Mouse (Mus musculus) stomach, postnatal 0 days (tissue): Measurements from ENCODE around the gene Nlrp1b. TPM values are rescaled to one million over a fixed set of nuclear protein-coding genes. Genes with fewer than 3 reads are reported as not detected.

ENCODE experiments used
- ATAC-seq: fragments of 200-750 bp; cut with Nextera tagmentation; 2 replicates; pipeline ENCODE4 v1.8.0; 2017; ENCODE audit not compliant: low FRiP score, low TSS enrichment
- DNase-seq: peaks from one replicate; pipeline ENCODE4 v3.0.0-alpha.2; 2016; ENCODE audit warnings: low spot score
- H3K27ac ChIP-seq: fragments of 300-500 bp; sonication (generic); replicated peaks from 2 replicates; pipeline ENCODE4 v1.5.1; 2014; ENCODE audit warnings: mild to moderate bottlenecking, control low read depth
- H3K27me3 ChIP-seq: fragments of 300-500 bp; sonication (generic); 2 replicates; pipeline ENCODE4 v1.6.1; 2014; ENCODE audit warnings: low read length; ENCODE audit not compliant: control insufficient read depth, insufficient read depth
- H3K36me3 ChIP-seq: fragments of 300-500 bp; sonication (generic); 2 replicates; pipeline ENCODE4 v1.6.1; 2014; ENCODE audit warnings: low read length, mixed read lengths; ENCODE audit not compliant: control insufficient read depth, insufficient read depth
- H3K4me1 ChIP-seq: fragments of 300-500 bp; sonication (generic); replicated peaks from 2 replicates; pipeline ENCODE4 v1.6.1; 2014; ENCODE audit warnings: antibody characterized with exemption; ENCODE audit not compliant: control insufficient read depth, insufficient read depth
- H3K4me2 ChIP-seq: fragments of 300-500 bp; sonication (generic); replicated peaks from 2 replicates; pipeline ENCODE4 v1.6.1; 2014; ENCODE audit warnings: low read depth, mild to moderate bottlenecking, control low read depth, moderate library complexity
- H3K4me3 ChIP-seq: fragments of 300-500 bp; sonication (generic); 2 replicates; pipeline ENCODE4 v1.5.1; 2014; ENCODE audit warnings: low read depth, low read length, control low read depth
- H3K9ac ChIP-seq: fragments of 300-500 bp; sonication (generic); 2 replicates; pipeline ENCODE4 v1.6.1; 2014; ENCODE audit warnings: mild to moderate bottlenecking, low read length, control low read depth, mixed read lengths
- H3K9me3 ChIP-seq: fragments of 300-500 bp; sonication (generic); 2 replicates; pipeline ENCODE4 v1.6.1; 2016; ENCODE audit warnings: low read length; ENCODE audit not compliant: control insufficient read depth
- CTCF ChIP-seq: IDR thresholded peaks from 2 replicates; pipeline ENCODE4 v1.5.1; 2016; ENCODE audit warnings: antibody characterized with exemption, low read depth, mild to moderate bottlenecking, moderate library complexity
- EP300 ChIP-seq: optimal IDR thresholded peaks from 2 replicates; pipeline ENCODE3; 2016; ENCODE audit warnings: antibody characterized with exemption
- WGBS: fragments of 180-500 bp; shearing (Covaris S2); extraction: QIAGEN DNeasy Blood & Tissue Kit; methylation state at CpG from one replicate; pipeline ENCODE4 v1.1.7; 2014; 5-methylcytosine and 5-hydroxymethylcytosine counted together
- polyA plus RNA-seq: library from polyadenylated mRNA; unstranded; fragments of >200 nt; fragmentation: Nextera tagmentation; extraction: Ambion mirVana; gene quantifications from 2 replicates; pipeline ENCODE4 v1.2.1, GENCODE M21; 2015

Gene Nlrp1b
- polyA plus RNA-seq, 1 experiment from 2014 or later: 0.04 TPM

DNA sequence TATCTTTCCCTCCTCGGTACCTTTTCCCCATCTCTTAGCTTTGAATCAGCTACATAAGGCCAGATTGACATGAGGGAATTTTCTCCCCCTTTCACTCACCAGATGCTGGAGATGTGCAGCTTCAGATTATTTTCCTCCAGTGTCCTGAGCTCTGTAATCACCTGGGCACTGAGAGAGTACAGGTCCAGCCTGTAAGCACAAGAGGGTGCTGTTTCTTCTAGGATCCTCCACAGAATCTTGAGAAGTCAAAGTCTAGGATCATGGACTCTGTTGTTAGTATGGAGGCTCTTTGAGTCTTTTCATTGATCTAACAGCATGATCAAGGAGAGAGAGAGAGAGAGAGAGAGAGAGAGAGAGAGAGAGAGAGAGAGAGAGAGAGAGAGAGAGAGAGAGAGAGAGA, 60.9 kb downstream of the Nlrp1b start:
- ATAC-seq: no peak
- WGBS: 79% methylated on average over 1 of the region's 1 CpGs
- H3K4me3 ChIP-seq: no peak overlapping the region

DNA sequence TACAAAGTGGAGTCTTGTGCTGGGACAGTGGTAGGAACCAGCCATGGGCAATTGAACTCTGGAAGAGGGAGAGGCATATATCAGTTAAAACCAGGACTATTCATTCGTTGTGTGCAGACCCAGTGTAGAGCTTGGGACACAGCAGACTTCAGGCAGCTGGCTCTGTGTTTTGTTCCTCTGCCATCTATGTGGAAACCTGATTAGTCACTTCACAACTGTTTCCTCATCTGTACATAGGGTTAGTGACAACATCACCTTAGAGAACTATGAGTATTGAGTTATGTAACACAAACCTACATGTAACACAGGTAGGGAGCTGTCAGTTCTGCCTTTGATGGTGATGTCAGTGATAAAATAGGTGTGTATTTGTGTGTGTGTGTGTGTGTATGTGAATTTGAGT, 66.4 kb downstream of the Nlrp1b start:
- DNase-seq: no peak
- TF ChIP-seq EP300: no peak
- TF ChIP-seq CTCF: no peak
- no peaks in the 10 kb centered on the region for H3K9me3 ChIP-seq
- H3K4me2 ChIP-seq: no peak overlapping the region
- no peaks in the 10 kb centered on the region for H3K36me3 ChIP-seq
- 50% methylated on average over 1 of the region's 1 CpGs for WGBS
- H3K9ac ChIP-seq: no peak overlapping the region
- H3K27me3 ChIP-seq: no peaks in the 10 kb centered on the region
- no peaks in the 10 kb centered on the region for H3K4me1 ChIP-seq
- ATAC-seq: no peak
- H3K27ac ChIP-seq: no peak overlapping the region
- no peak overlapping the region for H3K4me3 ChIP-seq

More for the DNA sequence above, 60.9 kb downstream of the Nlrp1b start:
- no peak for DNase-seq
- Histone ChIP-seq H3K4me1 (no peaks in the 10 kb centered on the region), H3K4me2 (no peak overlapping the region), H3K36me3 (no peaks in the 10 kb centered on the region), H3K27ac (no peak overlapping the region), H3K27me3 (no peaks in the 10 kb centered on the region), H3K9me3 (no peaks in the 10 kb centered on the region), H3K9ac (no peak overlapping the region)
- TF ChIP-seq EP300 (no peak), CTCF (peak; percentile 52)

DNA sequence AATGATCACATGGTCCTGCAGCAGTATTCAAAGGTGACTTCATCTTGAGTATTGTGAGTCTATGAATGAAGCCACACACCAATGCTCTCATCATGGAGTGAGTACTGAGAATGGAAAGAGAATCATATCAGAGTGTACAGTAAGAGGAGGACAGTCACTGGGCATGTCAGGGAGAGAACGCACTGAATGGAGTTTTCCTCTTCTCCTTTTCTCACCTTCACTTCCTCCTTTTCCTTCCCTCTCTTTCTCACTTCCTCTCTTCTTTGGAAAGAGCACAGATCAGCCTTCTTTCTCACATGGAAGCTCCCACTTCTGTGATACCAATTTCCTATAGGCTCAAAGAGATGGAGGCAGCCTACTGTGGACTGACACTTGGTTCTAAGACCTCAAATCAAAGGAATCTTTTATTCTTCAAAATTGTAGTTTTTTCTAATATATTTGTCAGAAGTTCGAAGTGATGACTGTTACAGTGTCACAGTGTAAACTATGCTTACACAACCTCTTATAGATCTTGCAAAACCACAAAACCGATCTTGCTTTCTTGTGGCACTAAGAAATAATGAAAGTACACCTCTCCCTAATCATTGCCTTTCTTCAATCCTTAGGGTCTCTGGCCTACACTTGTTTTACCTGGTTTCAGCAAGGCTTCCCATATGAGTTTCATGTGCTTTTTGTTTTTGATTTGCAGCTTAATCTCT, 70.9 kb downstream of the Nlrp1b start:
- no peak overlapping the region for H3K4me2 ChIP-seq
- 68% methylated on average over 3 of the region's 3 CpGs for WGBS
- H3K27ac ChIP-seq: no peak overlapping the region
- DNase-seq (no peak), ATAC-seq (no peak)
- H3K9me3 ChIP-seq: no peaks in the 10 kb centered on the region
- H3K36me3 ChIP-seq: no peaks in the 10 kb centered on the region
- no peaks in the 10 kb centered on the region for H3K27me3 ChIP-seq
- no peak for TF ChIP-seq CTCF
- no peak for TF ChIP-seq EP300
- H3K9ac ChIP-seq: no peak overlapping the region
- no peak overlapping the region for H3K4me3 ChIP-seq
- H3K4me1 ChIP-seq: no peaks in the 10 kb centered on the region

DNA sequence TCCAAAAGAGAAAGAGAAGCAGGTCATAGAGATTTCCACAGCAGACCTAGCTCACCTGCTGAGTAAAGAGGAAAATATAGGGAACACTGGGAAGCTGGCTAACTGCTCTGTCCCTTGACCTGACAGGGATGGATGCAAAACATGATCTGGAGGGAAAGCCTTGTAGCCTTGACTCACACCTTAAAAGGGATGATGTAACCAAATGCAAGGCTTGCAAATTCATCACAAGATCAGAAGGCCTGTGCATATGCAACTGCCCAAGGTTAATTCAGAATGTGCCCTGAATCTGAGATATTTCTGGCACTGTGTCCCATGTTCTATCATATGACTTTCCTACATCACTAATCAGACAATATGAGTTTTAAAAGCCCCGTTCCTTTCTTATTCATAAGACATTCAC, 75.3 kb downstream of the Nlrp1b start:
- no peak overlapping the region for H3K4me3 ChIP-seq
- no peak for TF ChIP-seq CTCF
- no peak for TF ChIP-seq EP300
- H3K27ac ChIP-seq: no peak overlapping the region
- H3K4me2 ChIP-seq: no peak overlapping the region
- no peaks in the 10 kb centered on the region for H3K36me3 ChIP-seq
- no peaks in the 10 kb centered on the region for H3K9me3 ChIP-seq
- ATAC-seq: no peak
- H3K9ac ChIP-seq: no peak overlapping the region
- H3K27me3 ChIP-seq: no peaks in the 10 kb centered on the region
- no peak for DNase-seq
- no peaks in the 10 kb centered on the region for H3K4me1 ChIP-seq
- WGBS: 77% methylated on average over 1 of the region's 1 CpGs

DNA sequence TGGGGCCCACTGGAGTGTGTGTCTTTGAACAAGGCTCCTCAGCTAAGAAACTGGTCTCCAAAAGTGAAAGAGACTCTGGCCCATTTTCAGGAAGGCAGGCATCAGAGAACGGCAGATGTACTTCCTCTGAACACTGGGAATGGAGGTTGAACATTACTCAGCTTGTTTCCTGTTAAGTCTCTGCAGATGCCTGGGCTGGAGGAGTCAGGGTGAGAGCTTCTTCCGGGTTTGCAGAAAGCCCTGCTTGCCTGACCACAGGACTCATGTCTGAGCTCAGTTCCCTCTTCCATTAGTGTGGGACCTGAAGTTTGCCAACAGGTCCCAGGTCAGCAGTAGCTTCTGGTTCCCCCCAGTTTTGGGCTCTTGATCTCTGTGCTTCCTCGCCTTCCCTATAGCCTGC, 85.9 kb downstream of the Nlrp1b start, which contains the start of gene Nlrp1a:
Nlrp1a (minus strand) TSS at position 44 of the 400 bp plus-strand sequence.
- DNase-seq: no peak
- 61% methylated on average over 3 of the region's 3 CpGs for WGBS
- no peaks in the 10 kb centered on the region for H3K36me3 ChIP-seq

DNA sequence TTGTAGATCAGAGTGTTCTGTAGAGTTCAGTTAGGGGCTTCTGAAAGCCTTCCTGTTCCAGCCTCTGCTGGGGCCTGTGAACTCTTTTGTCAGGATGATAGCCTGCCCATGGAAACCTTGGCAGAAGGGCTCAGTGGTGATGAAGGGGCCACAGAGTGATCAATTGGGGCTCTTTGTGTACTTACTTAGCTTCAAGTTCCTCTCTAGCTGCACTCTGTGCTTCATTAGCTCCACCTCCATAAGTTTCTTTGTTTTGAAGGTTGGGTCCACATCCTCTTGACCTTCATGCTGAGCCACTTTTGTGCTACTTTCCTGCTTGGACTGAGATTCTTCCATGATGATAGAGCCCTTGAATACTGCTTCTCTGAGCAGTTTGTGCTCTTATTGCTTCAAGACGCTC, 88.5 kb downstream of the Nlrp1b start:
- H3K27me3 ChIP-seq: no peaks in the 10 kb centered on the region
- no peaks in the 10 kb centered on the region for H3K9me3 ChIP-seq
- no peak overlapping the region for H3K4me3 ChIP-seq
- H3K4me1 ChIP-seq: no peaks in the 10 kb centered on the region
- WGBS: 92% methylated on average over 1 of the region's 1 CpGs
- no peaks in the 10 kb centered on the region for H3K36me3 ChIP-seq
- TF ChIP-seq CTCF: no peak
- TF ChIP-seq EP300: no peak
- no peak overlapping the region for H3K4me2 ChIP-seq
- ATAC-seq (no peak), DNase-seq (no peak)
- no peak overlapping the region for H3K27ac ChIP-seq
- no peak overlapping the region for H3K9ac ChIP-seq

More for the DNA sequence above, 85.9 kb downstream of the Nlrp1b start, which contains the start of gene Nlrp1a:
- no peak within 1 kb of the TSS for H3K27ac ChIP-seq
- no peak for TF ChIP-seq EP300
- no peak for TF ChIP-seq CTCF
- no peak for ATAC-seq
- no peaks in the 10 kb centered on the region for H3K9me3 ChIP-seq
- H3K4me2 ChIP-seq: no peak within 1 kb of the TSS
- H3K4me3 ChIP-seq: no peak within 1 kb of the TSS
- H3K9ac ChIP-seq: no peak within 1 kb of the TSS
- no peaks in the 10 kb centered on the region for H3K4me1 ChIP-seq
- H3K27me3 ChIP-seq: no peaks in the 10 kb centered on the region
